Mouse (Mus musculus) embryo, embryonic 10.5 days (tissue): ENCODE data around the gene Tldc1.
A peak's percentile ranks its signal among the peaks of the same experiment; 100 is the strongest.

Experiments used
- DNase-seq: peaks from one replicate; pipeline ENCODE4 v3.0.0-alpha.2; 2015; ENCODE audit warnings: low spot score

Gene Tldc1

GRCm38 (mm10) chr8:119722348-119722747, 55.9 kb downstream of the Tldc1 start:
- DNase-seq = no peak

- DNase-seq = no peak
Observed at GRCm38 (mm10) chr8:119719011-119719501, 59.2 kb downstream of the Tldc1 start.

GRCm38 (mm10) chr8:119717765-119718164, 60.5 kb downstream of the Tldc1 start:
- DNase-seq = peak; percentile 72

GRCm38 (mm10) chr8:119716730-119717299, 61.4 kb downstream of the Tldc1 start:
- DNase-seq = peak; percentile 28

- no peak for DNase-seq
Observed at GRCm38 (mm10) chr8:119715221-119715620, 63.0 kb downstream of the Tldc1 start.

GRCm38 (mm10) chr8:119713421-119713820, 64.8 kb downstream of the Tldc1 start:
- no peak for DNase-seq

GRCm38 (mm10) chr8:119712226-119712625, 66.0 kb downstream of the Tldc1 start:
- no peak for DNase-seq
